Mouse (Mus musculus) E14TG2a.4 (cell line): Measurements from ENCODE around the gene Igf1r.

Experiments used
- CTCF ChIP-seq: conservative IDR thresholded peaks from 2 replicates; pipeline ENCODE4 v1.5.1; 2014; ENCODE audit warnings: low read length
- NANOG ChIP-seq: IDR thresholded peaks from 2 replicates; pipeline ENCODE4 v1.6.1; 2014; ENCODE audit warnings: borderline replicate concordance, low read length, mixed read lengths

GRCm38 (mm10) chr7:68172776-68173175 lies 220.1 kb downstream of the Igf1r start:
- no peak for TF ChIP-seq CTCF
- TF ChIP-seq NANOG: no peak
